Mouse (Mus musculus): ENCODE measurements around the gene Btbd9.

Gene Btbd9

DNA sequence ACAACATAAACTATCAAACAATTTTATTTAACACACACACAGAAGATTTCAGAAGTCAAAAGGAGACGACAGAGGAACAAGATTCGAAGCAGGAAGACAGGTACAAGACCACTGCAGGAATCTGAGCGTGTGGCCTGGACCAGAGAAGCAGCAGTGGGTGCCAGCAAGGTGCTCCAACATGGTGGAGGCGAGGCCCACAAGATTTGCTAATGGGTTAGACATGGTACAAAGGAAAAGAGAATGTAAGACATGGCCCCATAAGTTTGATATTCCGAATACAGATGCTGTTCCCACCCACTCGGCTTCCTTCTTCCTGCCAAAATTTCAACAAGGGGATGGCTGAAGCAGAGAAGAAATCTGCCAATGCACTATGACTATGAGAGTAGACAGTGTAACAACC lies 94.5 kb downstream of the Btbd9 start:
- no peak for DNase-seq (ENCODE audit: low spot score)

DNA sequence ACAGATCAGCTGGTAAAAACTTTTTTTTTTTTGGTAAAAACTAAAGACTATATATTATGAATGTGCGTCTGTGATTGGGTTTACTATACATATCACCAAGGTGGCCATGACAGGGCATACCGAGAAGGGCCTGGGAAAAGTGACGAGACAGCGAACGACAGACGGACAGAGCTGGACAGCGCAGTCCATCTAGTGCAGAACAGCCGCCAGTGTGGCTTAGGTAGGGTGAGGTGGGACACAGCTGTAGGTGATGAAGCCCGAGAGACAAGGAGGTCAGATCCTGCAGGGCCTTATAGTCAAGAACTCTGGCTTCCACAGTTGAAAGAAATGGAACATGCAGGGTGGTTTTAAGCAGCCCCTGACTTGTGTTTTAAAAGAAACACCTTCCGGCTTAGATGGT lies 94.9 kb downstream of the Btbd9 start:
- DNase-seq (ENCODE audit: low spot score) = no peak

DNA sequence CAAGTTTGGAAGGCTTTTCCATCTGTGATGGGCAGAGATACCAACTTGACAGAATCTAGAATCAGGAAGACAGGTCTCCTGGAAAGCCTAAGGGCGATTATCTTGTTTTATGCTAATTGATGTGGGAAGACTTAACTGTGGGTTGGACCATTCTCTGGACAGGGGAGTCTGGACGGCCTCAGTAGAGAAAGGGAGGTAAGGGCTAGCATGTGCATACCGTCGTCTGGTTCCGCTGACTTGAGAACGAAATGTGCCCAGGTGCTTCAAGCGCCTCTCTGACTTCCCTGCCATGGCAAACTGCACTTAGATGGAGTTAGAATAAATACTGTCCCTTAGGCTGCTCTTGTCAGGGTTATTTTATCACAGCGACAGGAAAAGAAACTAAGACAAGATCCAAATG lies 95.9 kb downstream of the Btbd9 start:
- DNase-seq (ENCODE audit: low spot score) = no peak

DNA sequence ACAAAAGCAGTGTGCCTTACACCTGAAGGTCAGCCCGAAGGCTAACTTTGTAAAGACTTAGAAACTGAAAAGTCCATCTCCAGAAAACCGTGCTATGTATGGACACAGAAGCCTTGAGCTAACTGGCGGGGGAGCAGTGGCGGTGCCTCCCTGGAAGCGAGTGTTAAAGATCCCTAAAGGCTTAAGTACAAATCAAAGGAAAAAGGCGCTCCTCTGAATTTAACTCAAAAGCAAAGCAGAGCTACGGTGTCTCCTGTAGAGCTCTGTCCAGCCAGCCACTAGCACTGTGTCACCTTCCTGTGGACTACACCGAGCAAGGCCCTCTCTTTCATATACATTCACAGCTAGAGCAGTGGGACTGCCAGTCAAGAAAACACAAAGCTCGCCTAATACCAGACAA lies 98.1 kb downstream of the Btbd9 start:
- DNase-seq (ENCODE audit: low spot score) = no peak

DNA sequence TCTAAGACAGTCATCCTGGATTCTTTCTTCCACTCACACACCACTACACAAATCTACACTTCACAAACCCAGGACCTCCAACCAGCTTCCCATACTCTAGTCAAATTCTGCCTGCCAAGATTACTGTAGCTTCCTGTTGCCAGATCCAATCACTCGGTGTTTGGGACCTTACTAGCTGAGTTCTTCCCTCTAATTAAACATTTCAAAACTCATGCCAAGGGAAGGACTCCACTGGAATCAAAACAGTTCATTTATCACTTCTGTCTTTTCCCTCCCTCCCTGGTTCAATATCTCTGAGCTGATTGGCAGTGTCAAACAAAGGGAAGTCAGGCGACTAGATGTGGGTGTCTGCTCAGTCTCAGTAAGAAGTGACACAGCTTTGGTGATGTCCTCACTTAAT lies 101.7 kb downstream of the Btbd9 start:
- no peak for DNase-seq (ENCODE audit: low spot score)

DNA sequence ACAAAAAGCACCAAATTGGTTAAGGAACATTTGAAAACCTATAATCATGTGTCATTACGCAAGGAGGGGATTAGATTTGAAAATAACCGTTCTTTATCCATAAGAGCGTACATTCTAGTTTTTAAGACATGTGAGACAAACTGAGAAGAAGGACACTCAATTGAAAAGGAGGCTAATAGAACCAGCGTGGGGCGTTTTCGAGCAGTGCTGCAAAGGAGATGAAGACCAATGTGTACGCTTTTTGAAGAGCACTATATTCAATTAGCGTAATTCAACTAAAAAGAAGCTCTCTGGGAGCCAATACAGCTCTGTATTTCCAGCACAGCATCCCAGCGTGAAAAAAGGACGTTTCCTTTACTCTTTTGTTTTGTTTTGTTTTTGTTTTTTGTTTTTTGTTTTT lies 103.5 kb downstream of the Btbd9 start:
- no peak for DNase-seq (ENCODE audit: low spot score)

DNA sequence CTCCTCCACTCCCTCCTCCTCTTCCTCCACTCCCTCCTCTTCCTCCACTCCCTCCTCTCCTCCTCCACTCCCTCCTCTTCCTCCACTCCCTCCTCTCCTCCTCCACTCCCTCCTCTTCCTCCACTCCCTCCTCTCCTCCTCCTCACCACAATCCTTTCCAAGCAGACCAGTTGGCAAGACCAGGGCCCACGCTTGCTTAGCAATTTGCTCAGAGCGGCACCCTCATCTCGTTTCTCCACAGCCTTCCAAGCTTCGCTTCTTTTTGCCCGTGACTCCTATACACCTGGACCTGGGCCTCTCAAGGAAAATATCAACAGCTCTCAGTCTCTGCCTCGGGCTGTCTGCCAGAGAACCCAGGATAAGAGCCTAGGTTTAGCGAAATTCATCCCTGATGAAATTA lies 104.8 kb downstream of the Btbd9 start:
- DNase-seq (ENCODE audit: low spot score) = no peak

DNA sequence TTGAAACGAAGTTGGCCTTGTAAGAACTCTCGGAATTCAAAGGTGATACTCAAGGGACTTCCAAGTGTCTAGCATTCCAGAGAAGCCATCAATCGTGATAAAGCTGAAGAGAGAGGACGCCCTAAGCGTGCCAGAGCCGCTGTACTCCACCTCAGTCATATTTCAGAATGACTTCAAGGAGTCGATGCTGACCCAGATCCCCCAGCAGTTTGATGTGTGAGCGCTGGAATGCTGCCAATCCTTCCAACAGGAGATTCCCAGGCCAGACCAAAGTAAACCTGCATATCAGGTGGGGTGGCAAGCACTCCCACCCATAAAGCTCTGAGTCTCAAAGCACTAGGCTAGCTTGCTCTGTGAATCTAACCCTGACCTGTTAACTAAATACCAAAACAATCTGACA lies 105.5 kb downstream of the Btbd9 start:
- DNase-seq (ENCODE audit: low spot score) = no peak

DNA sequence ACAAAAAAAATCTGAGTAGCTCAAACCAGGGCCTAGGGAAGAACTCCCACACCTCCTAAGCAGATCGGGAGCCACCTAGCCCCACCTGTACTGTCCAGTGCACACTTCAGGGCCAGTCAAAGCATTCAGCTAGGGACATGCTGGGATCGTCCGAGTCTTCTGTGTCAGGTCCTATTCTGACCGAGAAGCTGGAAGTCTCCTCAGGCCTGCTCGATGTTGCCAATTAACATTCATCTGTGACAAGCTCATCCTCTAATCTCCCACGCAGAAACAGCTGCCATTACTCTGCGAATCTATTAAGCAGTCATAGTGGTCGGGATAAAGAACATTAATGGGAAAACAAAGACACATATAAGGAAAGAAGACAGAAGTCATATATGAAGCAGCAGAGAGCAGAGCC lies 106.0 kb downstream of the Btbd9 start:
- DNase-seq (ENCODE audit: low spot score) = no peak

DNA sequence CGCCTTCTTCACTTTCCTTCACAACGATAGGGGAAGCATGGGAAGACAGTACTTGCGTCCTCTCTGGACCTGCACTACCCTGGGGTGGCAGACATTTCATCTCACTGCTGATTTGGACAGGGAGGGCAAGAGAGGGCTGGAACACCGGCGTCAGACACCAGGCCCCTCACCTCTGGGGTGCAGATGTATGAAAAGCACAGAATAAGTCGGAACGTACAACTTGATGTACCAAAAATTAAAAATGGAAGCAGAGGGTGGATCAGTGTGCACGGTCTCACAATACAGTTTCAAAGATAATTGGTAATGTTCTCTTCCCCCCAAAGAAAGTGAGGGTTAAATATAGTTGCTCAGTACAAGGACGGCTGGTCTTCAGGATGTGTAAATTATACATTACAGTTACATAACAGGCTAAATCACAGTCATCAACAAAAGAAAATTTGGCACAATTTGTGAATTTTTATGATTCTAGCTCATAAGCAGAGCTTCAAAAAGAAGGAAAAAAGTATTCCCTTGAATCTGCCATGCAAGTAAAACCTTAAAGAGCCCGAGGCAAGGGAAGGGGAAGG lies 106.7 kb downstream of the Btbd9 start:
- no peak for DNase-seq (ENCODE audit: low spot score)

DNA sequence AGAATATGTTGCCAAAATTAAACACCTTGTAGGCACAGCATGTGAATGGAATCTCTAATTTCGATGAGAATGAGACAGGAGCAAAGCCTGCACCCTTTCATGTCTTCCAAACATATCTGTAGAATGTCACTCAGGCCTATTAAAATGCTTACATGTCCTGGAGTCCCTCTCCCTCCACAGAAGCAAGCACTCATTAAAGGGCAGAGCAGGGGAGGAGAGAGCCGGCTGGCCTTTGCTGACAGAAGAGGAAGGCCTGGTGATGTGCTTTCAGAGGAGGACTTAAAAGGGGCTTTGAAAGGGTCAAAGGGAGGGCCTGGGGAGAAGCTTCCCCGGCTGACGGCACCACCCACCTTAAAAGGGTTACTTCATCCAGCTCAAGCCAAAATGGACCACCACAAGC lies 107.9 kb downstream of the Btbd9 start:
- DNase-seq (ENCODE audit: low spot score) = no peak

DNA sequence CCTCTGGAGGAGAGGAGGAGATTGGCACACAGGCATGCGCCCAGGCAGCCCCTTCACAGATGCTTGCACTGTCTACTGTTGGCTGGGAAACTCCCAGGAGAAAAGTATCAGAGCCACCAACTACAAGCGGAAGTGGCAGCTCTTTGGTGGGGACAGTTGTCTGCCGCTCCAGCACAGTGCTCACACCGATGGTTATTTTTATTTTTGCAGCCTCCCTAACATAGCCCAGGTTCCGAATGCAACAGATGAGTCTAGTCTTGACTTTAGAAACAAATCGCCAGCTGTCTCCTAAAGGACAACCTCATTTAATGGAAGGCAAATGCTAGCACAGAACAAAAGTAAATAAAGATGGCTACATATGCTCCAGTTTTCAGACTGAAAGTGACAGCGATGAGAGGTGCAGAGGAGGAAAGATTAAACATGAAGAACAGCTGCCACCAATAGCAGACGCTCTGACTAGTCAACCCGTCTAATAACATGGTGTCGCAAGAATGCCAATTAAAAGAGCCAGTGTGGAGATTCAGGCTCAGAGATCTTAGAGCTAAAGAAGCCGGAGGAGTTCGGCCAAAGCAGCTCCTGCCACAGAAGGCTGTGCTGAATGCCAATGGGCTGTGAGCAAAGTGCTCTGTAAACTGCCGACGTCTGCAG lies 108.6 kb downstream of the Btbd9 start:
- no peak for DNase-seq (ENCODE audit: low spot score)

DNA sequence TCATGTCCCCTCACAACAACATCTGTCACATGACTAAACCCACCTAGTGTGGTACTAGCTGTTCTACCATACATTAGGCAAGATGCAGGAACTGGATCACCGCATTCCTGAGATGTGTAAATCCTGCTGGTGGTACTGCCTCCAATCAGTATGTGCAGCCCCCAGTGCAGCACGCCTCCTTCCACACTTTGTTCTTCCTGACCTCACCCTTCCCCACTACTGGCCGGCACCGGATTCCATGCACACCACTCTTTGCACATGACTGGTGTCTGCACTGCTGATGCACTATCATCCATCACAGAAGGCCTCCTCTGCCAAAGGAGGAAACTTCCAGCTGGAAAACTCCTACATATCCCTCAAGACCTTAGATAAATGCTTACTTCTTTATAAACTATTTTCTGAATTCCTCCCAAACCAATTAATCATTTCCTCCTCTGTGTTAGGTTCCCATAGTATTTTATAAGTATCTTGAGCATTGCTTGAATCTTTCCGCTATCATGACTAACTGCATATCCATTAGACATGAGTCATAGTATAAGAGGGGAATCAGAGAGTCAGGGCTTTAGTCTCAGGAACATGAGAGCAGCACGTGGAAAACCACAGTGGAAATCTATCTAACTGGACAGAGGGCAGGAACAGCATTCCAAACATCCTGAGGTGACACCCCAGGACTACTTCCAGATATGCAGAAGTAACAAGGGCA lies 111.1 kb downstream of the Btbd9 start:
- no peak for DNase-seq (ENCODE audit: low spot score)

DNA sequence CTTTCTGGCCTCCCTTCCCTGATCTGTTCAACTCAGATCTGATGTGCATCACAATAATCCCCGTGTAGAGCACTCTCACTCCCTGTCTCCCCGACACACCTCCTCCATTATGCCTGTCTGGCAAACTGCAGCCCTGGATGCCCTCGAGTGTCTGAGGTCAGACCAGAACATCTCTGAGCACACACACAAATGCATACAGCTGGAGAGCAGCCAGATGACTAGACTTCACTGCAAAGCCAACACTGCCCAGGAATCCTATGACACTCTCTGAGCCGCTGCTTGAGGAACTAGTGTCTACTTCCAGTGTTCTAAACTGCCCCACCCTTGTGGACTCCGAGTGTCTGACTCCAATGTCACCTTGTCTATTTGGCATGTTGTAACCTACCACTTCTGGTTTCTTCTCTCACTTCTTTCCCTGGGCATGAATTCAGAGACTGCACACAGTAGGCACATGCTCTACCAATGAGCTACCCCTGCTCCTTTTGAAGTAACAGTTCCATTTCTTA lies 112.0 kb downstream of the Btbd9 start:
- DNase-seq (ENCODE audit: low spot score) = no peak

DNA sequence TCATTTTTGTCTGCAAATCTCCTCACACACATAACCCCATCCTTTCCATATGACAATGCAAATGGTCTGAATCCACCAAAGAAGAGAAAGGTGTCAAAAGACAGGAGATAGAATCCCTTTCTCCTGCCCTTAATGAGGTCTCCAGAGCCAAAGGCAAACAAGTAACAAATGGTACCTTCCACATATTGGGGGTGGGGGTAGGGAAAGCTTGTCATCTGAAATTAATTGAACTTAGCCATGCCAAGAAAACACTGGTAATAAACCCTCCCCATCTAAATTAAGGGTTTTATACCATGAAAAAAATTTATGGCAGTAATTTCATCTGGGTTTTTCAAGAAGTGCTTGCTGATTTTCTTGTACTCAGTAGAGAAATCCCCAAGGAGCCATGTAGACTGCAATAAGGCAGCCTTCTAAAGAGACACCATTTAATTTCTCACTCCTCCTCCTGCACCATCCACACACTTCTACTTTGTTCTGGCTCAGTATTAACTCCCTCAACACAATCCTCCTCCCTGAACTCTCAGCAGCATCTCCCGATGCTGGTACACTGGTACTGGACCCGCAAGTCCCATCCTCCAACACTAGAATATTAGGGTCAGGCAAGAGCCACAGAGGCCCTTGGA lies 115.5 kb downstream of the Btbd9 start:
- no peak for DNase-seq (ENCODE audit: low spot score)

DNA sequence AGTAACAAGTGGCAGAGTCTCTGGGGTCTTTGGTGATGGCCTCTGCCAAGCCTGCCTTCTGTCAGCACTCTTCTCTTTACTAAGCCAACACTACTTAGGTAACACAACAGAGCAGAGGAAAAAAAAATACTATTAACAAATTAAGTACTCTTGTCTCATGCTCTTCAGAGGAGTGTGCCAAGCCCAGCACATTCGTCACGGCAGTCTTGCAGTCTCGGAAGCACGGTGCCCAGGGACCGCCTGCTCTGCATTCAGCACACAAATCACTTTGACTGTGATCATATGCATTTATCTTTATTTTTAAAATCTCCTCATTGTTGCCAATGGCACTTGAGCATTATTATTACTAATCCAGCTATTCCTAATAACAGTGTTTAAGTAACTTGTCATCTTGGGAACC lies 116.6 kb downstream of the Btbd9 start:
- DNase-seq (ENCODE audit: low spot score) = no peak

DNA sequence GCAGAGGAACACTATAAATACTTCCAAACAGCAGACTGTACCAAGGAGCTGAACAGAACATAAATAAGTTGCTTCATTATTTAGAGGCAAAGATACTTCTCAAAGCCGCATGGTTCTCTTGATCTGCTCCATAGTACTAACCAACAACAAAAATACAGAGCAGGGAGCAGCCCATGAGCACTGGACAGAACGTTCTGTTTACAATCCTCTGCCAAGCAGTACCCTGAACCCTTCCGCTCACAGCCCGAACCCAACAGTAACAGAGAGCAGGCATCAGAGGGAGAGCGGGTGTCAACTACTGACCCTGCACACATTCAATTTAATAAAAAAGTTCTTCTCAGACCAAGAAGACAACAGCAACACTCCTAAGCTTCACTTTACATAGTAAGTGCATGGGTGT lies 117.4 kb downstream of the Btbd9 start:
- DNase-seq (ENCODE audit: low spot score) = no peak

DNA sequence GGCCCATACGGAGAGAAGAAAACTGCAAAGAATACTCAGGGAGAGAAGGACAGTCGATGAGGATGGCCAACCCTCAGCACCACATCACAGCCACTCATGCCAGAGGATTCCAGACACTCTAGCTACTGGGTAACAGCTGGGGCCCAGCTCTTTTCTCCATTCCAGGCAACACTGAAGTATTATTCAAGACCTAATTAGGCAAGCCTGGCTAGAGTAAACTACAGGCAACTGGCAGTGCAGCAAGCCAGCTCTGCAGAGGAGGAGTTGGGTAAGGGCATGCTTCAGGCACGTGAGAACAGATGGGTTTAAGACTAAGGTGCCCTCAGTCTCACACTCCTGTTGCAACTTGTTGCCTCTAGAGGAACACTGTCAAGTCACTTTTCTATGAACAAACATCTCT lies 118.0 kb downstream of the Btbd9 start:
- DNase-seq (ENCODE audit: low spot score) = no peak

DNA sequence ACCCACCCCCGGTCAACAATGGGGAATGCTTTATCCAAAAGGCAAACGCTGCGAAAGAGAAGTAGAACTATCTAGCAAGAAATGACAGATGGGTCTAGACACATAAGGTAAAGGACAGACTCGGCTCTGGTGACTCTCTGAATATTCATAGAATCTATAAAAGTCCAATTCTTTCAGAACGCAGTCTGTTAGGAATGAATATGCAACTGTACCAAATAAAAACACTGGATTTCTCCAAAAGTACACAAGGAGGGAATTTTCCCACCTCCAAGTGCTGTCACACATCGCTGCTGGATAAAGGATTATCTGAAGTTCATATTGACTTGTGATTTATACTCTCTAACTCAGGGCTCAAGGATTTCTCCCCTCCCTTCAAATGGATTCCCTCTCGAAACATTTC lies 118.8 kb downstream of the Btbd9 start:
- no peak for DNase-seq (ENCODE audit: low spot score)

DNA sequence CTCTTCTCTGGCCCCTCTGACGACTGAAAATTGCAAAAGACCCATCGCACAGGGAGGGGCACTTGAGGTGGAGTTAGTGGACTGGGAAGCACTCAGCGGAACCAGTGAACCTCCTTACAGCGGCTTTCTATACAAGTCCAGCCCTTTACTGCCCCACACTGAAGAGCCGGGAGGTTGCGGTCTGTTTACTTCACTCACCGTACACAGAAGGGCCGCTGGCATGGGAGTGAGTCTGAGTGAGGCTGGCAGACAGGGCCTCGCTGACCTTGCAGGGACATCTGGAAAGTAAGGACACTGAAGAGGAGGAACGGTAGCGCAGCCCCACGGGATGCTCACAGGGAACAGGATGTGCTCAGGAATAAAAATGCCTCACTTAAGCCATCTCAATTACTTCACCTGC lies 120.0 kb downstream of the Btbd9 start:
- DNase-seq (ENCODE audit: low spot score) = no peak

DNA sequence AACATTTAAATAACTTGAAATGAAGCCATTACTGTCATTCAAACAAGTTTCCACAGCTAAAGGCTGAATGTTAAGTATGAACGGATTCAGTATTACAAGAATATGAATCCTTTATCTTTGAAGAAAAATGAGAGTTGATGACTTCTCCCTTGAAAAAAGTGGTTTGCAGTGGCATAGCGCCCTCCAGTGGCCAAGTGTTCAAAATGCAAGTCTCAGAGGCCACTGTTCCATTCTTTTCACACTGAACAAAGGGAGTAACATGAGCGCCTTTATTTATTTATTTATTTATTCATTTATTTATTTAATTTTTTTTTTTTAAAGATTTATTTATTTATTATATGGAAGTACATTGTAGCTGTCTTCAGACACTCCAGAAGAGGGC lies 121.4 kb downstream of the Btbd9 start:
- DNase-seq (ENCODE audit: low spot score) = no peak

DNA sequence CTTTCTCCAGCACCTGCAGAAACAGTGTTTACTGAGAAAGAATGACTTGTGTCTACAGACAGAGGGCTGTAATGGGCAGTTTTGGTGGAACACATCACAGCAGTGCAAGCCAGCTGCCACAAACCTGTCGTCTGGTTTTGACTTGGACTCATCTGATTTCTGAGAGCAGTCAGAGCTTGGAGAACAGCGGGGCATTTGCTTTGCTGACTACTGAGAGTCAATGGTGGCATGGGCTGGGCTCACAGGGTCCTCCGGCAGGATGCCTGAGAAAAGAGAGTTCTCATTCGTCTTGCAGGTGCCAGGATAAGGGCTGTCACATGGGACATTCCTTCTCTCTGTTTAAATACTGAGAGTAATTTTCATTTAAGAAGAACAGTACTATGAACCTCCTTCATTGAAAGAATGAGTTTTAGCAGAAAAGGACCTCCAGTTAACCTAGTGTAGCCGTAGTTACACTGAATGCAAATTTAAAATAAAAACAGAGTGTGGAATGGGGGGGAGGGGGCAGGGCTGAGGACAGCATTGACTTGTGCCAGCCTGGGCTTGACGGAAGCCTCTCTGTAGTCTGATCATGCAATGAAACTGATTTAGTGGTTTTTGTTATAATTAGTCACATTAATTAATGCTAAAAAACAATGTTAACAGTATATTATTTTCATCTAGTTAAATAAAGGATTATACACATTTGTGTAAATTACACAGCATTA lies 122.0 kb downstream of the Btbd9 start:
- DNase-seq (ENCODE audit: low spot score) = no peak

DNA sequence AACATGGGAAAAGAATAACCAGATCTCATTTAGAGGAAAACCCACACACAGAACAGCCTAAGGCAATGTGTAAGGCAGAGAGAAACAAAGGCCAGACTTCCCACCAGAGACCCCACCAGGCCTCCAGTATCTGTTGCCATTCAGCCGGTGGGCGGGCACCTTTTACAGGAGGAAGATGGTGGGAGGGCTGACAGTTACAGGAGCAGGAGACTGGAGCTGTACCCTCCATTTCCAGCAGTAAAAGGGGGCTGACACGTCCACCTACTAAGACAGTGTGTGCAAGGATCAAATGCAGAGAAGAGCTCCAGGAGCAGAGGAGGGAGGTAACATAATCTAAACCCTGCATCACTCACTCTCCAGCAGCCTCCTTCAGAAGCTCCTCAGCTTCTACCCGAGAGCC lies 123.0 kb downstream of the Btbd9 start:
- no peak for DNase-seq (ENCODE audit: low spot score)

Data from urinary bladder, postnatal 10 days (tissue).